Mouse (Mus musculus): ENCODE measurements around the gene Selenok. TPM values are rescaled to one million over a fixed set of nuclear protein-coding genes. Genes with fewer than 3 reads are reported as not detected.

Gene Selenok
- total RNA-seq (2023) = 162 to 183 TPM (median 174 TPM) in 4 replicates

DNA sequence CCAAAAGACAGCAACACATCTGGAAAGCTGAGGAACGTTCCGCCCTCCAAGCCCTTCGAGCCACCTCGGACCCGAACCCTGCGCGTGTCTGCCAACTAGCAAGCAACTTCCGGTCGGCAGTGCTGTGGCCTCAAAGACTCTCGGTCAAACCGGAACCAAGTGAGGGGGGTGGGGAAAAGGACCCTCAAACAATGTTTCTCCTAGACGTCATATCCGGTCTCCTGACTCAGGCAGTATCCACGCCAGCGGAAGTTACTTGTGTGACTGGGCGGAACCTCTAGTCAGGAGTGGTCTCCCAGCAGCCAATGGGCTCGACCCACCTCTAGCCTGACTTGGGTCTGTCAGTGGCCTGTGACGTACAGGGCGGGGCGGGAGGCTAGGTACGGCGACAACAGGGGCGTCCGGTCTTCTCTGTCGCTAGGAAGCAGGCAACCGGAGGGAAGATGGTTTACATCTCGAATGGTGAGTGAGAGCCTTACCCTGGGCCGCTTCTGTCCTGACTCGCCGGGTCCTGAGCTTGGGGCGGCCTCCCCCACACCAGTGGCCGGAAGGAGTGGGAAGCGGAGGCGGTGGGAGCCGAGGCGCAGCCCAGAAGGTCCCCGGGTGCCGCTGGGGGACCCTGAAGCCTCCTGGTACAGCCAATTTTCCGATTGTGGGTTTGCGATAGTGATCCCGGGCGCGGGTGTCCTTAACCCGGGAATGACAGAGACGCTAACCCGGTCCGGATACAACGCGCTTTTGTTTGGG is at the start of gene Selenok:
TSS of gene Selenok (plus strand) at position 234 of the 747 bp plus-strand sequence.

DNA sequence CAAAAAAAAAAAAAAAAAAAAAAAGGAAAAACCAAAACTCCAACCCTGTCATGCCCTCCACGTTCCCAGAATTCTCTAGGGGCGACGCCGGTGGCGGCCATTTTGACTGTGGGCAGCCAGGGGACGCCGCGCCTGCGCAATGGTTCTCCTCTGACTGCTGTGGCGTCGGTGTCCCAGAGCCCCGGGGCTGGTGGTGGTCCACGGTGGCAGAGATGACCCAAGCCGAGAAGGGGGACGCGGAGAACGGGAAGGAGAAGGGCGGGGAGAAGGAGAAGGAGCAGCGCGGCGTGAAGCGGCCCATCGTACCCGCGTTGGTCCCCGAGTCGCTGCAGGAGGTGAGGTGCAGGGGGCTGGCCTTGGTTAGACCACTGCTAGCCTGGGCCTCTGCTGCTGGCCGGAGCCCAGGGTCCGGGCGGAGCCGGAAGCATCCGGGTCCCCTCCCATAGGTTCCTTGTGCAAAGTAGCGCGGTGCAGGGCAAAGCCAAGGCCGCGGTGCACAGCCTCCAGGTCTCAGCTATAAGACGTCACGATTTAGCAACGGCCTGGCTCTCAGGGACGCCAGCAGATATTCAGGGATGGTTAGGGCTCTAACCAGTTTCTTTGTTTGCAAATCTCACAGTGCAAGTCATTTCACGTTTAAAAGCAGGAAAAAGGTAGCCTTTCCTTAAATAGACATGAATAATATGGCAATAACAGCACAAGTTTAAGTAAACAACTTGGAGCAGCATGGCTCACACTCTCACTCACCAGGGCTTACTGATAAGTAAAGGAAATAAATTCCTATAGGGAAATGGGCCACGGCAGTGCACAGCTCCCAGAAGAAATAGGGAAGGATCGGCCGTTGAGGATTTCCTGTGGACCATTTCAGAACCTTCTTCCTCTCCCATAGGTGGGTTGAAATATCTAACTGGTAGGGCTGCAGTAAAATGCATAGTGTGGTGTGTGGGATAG is 10.4 kb downstream of the Selenok start, which contains the start of gene Actr8:
TSS of gene Actr8 (plus strand) at position 84 of the 951 bp plus-strand sequence.

DNA sequence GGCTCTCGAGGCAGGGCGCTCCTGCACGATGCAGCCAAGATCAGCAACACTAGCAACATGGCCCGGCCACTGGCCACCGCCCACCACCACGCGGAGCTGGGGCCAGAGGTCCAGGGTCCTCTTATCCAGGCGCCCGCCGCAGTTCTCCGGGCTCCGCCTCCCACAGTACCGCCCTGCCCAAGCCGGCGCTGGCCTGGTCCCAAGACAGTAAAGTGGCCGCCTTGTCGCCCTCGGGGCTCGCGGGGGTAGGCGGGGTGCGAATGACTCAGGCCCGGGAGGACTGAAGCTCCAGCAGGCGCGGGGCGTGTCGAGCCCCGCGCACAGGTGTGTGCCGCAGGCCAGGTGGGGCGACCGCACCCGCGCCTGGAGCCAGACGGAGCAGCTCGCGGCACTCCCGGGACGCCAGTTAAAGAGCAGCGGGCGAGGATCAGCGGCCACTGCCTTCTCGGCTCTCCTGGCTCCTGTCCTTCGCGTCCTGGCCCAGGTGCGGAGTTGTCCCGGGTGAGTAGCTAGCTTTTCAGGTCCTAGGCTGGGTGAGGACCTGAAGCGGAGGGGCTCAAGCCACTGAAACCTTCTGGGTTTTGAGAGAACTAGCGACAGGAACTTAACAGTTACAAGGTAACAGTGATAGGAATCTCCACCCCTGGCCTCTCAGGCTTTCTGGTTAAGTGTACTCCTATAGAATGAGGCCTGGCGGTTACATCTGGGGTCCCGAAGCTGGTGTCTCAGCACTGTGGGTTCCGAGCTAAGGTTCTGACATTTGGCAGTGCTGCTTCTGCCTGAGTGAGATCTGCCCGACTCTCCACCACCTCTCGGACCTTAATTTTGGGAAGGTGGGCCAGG is 40.8 kb downstream of the Selenok start, which contains the start of the genes Il17rb and Chdh:
TSS of gene Il17rb (minus strand) at position 164 of the 843 bp plus-strand sequence.
TSS of gene Chdh (plus strand) at position 291 of the 843 bp plus-strand sequence.

Other genes starting within 250 kb of the Selenok start
- gene Cacna2d3, start 246.4 kb upstream of the Selenok start, total RNA-seq (2023) = not detected in 4 replicates
- 50.9 to 60.7 TPM (median 57.6 TPM) in 4 replicates for gene Actr8, start 10.0 kb downstream of the Selenok start, total RNA-seq (2023)
- not detected in 4 replicates for gene Il17rb, start 40.6 kb downstream of the Selenok start, total RNA-seq (2023)
- gene Chdh, start 40.7 kb downstream of the Selenok start, total RNA-seq (2023) = 0.16 TPM in 1 of 4 replicates, not detected in the others

Measured in B cell, adult 62 days (primary cell).